Mouse (Mus musculus) kidney, adult 2 months (tissue): ENCODE measurements around the gene Wdr54.

Experiments used
- CTCF ChIP-seq: fragments of 200-500 bp; conservative IDR thresholded peaks from 2 replicates; pipeline ENCODE4 v1.5.1; 2011; ENCODE audit warnings: low read depth, mild to moderate bottlenecking, control low read depth, low read length, moderate library complexity, mixed read lengths; ENCODE audit not compliant: insufficient read depth, insufficient read length
- POLR2A ChIP-seq: fragments of 200-500 bp; IDR thresholded peaks from one replicate; pipeline ENCODE4 v1.6.1; 2011; ENCODE audit warnings: low read depth, low read length, control low read depth

- peak; percentile 74 for TF ChIP-seq CTCF
- TF ChIP-seq POLR2A: no peak
These were observed 9.5 kb upstream of the Wdr54 start, which contains the start of gene Dctn1 for GRCm38 (mm10) chr6:83165607-83166242.
